Mouse (Mus musculus) cerebellum, adult 11-12 months (tissue): Measurements from ENCODE around the gene Ehd4.
A peak's percentile ranks its signal among the peaks of the same experiment; 100 is the strongest.

Experiments used
- DNase-seq: peaks from one replicate; pipeline ENCODE4 v3.0.0; 2022

Gene Ehd4

DNA sequence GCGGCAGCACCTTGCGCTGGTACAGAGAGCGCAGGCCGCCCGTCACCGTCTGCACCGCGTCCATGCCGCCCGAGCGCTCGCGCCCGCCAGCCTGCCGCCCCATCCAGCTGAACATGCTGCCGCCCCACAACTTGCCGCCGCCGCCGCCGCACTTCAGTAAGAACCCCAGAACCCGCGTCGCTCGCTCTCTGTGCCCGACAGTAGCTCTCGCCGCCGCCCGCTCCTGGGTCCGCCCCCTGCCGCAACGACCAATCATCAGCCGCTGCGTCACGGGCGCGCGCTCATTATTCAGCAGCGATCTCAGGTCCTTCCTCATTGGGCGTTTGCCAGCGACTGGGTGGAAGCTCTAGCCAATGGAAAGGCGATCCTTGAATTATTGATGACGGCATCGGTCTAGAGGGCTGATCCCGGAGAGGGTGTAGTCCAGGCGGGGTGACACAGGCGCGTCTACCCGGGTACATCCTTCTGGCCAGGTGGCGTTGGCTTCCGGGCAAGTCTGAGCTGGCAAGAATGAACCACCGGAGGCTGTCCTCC lies at the start of gene Ehd4:
Ehd4 (minus strand) TSS at position 246 of the 534 bp plus-strand sequence.
- peak; percentile 99 for DNase-seq

DNA sequence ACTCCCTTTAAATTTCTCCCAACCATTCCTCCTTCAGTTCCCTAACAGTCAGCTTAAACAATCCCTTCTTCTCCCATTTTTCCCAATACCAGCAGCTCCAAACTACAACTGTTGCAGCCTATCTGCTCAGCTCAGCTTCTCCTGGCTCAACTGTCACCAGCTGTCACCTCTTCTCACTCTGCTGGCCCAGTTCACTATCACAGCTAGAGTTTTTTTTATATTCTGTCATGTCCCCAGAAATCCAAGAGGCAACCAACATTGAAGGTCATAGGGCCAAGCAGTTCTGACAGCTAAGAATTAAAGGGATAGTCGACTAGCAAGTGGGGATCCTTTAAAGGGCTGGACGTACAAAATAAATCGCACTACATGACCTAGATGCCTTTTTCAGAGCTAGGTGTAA lies 49.3 kb upstream of the Ehd4 start:
- DNase-seq: no peak

DNA sequence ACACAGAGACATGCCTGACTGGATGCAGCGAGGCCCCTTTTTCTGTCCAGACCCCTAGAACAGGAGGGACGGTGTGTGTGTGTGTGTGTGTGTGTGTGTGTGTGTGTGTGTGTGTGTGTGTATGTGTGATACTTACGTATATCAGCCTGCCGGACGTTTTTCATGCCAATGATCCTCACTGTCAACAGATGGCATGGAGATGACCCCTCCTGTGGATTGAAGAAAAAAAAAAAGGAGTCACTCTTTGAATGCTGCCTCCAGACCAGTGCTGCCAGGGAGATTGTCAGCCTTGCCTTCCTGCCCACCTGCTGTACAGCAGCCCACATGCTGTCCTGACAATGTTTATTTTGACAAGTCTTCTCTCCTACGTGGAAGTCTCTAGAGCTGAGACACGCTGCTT lies 45.7 kb upstream of the Ehd4 start:
- peak; percentile 74 for DNase-seq

DNA sequence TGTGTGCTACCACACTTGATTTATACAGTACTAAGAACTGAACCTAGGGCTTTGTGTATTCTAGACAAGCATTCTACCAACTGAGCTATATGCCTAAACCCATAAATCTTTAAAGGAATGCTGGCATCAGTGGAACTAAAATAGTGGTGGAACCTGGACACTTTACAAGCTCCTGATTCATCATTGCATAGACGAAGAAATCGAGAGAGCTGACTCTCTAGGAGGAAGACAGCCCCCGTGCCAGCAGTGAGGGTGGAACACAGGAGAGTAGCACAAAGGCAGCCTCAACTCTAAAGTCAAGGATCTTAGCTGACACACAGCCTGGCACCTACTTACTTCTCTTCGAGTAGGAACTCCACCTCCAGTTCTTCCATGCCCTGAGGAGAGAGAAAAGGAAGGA lies 33.8 kb upstream of the Ehd4 start:
- DNase-seq: no peak

DNA sequence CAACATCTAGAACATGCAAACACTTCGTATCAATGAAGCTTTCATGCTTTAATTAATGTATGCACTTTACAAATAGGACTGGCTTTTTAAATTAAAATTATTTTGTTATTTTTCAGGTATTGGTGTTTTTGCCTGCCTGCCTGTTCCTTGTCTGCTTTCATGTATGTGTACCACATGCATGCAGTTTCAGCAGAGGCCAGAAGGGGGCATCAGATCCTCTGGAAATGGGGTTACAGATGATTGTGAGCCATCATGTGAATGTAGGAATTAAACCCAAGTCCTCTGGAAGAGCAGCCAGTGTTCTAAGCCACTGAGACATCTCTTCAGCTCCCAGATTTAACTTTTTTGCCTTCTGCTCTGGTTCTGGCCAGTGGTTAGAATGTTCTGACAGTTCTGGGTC lies 33.2 kb upstream of the Ehd4 start:
- no peak for DNase-seq

DNA sequence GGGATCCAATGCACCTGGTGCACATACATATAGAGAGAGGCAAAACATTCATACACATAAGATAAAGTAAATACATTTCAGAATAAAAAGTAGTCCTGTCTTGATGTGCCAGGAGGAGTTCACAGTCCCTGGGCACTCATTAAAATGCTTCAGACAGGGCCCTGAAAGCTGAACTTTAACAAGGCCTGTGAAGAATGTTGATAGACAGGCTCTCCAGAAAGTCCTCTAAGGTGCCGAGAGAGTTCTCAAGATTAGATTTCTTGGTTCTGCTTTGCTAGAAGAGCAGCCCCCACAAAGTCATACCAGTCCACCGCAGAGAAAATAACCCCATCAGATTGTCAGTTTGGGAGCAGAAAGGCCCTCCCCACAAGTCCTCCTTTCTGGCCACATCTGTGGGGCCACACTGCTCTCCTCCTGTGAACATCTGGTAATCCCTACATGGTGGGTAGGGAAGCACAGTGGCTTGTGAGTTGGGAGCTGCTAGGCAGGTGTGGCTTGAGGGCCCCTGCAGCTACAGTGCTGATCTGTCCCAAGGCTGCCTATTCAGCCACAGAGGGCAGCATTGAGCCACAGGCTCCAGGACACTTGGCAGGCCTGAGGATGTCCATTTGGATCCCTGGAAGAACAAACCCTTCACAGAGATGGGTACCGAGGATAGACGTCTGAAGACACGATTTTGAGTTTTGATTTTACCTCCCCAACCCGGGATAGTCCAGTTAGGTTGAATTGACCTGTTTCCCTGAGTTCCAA lies 31.3 kb upstream of the Ehd4 start:
- DNase-seq: no peak

DNA sequence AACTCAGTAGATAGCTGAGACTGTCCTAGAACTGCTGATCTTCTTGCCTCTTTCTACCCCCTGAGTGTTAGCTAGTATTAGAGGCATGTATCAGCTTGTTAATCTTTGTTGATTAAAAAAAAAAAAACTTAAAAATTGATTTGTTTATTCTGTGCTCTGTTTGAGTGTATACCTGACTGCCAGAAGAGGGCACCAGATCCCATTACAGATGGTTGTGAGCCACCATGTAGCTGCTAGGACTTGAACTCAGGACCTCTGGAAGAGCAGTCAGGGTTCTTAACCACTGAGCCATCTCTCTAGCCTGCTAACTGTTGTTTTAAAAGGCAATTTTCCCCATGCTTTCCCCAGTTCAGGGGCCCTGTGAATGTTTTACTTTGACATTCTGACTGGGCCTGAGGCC lies 24.5 kb upstream of the Ehd4 start:
- DNase-seq: no peak

DNA sequence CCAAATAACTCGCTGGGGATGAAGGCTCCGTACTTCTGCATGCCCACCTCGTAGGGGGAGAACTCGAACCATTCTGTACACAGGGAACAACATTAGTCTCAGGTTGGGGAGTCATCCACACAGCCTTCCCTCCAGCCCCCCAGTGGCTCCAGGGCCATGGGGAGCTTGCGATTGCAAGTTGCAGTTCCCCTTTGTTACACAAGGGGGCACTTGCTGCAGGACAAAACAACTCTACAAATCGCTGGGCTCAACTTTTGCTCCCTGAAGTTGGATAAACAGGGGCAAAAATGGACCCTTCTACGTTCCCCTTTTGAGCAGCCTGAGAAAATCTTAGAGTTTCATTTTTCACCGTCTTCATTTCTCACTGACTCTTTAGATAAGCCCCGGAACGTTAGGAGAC lies 19.3 kb upstream of the Ehd4 start:
- peak; percentile 20 for DNase-seq

DNA sequence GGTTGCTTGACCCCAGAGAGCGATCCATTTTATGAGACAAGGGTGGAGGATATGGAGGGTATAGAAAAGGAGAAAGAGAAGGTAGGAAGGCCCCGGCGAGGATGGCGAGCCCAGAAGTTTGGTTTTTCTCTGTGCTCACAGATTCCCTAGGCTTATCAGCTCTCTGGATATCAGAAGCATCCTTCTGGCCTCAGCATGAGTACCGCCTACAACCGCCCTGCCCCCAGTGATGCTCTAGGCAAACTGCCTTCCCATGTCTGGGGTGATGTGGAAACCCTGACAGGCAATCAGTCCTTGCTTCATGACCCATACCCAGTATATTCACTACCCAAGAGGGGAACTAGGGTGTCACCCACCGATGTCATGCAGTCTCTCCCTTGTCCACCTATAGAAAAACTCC lies 17.0 kb upstream of the Ehd4 start:
- no peak for DNase-seq

DNA sequence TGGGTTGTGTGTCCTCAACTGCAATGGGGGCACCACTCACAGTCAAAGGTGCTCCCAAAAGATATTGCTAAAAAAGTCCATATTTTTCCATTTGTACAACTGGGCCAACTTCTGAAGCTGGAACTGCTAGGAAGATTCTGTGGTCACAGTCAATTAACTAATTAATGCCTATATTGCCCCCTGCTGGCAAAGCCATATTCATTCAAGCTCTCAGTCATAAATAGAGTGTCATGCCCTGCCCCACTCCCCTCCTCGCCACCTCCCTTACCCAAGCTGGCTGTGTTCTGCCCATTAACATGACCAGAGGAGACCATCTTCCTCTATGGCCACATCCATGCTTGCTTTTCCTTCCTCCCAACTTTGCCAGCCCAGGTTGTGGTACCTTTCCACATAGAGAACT lies 16.3 kb upstream of the Ehd4 start:
- DNase-seq: no peak

DNA sequence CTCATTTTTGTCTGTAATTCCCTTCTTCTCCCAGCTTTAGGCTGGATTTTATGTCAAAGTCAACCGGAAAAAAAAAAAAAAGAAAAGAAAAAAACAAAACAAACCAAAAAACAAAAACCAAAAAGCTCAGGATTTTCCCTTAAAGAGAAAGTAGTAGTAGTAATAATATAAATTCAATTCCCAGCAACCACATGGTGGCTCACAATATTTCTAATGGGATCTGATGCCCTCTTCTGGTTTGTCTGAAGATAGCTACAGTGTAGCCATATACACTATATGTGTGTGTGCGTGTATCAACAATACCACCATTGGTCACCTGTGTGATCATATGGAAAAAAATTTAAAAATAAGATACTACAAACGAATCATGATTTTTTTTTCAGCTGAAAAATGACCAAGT lies 15.0 kb upstream of the Ehd4 start:
- DNase-seq: no peak

DNA sequence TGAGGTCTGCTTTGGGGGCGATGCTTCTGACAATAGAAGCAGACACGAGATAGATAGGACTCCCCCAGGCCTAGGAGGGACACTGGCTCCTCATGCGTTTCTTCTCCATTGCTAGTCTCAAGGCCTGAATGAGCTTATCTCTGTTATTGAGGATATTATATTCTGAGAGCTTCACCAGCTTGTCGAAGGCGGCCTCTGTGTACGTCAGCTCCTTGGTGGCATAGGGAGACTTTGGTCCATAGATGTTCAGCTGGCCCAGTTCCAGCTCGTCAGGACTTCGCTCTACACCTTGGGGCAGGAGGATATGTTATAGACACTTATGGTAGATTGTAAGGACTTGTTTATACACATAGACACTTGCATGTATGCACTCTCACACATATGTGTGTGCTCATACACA lies 13.4 kb upstream of the Ehd4 start:
- no peak for DNase-seq

DNA sequence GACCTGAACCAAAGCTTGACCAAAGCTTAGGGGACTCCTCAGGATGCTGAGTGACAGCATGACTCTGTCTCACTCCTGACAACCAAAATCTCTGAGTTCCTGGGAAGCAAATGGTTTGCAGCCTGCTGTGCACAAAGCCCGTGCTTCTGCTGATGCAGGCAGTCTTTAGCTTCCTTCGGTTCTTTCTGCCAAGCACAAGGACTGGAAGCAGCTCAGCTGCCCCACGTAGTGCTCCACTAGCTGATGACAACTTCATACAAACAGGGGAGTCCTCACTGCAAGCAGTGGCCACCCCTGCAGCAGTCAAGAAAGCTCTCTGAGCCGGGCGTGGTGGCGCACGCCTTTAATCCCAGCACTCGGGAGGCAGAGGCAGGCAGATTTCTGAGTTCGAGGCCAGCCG lies 11.1 kb upstream of the Ehd4 start:
- DNase-seq: no peak

DNA sequence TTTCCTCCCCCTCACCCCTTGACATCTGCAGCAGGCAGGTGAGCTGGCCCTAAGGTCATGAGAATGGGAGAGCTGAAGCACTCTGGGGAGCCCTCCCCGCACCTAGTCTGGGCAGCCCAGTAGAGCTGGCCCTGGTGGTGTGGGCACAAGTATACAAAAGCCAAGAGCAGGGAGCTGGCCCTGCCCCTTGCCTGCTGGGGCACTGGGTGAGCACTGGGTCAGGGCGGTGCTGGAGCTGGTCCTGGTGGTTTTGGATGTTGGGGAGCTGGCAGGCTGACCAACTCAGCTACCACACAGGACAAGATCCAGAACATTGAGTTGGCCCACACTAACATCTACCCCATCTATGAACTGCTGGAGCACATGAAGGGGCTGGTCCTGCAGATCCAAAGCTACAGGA lies 5.0 kb upstream of the Ehd4 start:
- no peak for DNase-seq

DNA sequence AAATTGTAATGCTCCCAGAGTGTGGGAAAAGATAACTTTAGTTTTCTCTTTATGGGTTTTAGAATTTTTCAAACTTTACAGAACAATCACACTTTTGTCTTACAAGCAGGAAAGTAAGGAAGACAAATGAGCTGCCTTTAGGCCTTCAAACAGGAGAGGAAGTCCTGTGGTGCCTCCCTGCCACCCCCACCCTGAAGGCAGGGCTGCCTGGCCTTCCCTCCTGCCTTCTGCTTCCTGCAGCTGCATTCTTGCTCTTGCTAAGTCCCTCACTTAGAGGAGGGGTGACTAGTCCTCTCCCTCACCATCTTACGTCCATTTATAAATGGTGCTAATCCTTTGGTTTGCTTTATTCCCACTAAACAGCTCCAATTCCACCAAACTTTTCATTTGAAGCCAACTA lies 4.4 kb upstream of the Ehd4 start:
- no peak for DNase-seq

DNA sequence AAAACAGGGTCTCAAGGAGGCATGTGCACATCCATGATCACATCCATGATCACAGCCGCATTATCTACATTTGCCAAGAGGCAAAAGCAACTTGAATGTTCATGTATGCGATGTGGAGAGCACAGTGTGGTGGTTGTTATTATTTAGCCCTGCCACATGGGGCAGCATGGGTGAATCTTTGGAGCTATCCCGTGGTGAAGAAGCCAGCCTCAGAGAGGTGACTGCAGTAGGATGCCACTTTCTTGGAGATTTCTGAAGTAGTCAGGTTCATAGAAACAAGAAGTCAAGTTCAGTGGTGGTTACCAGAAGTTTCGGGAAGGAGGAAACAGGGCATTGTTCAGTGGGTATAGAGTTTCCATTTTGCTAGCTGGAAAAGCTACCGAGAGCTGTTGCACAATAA lies 3.6 kb upstream of the Ehd4 start:
- no peak for DNase-seq

DNA sequence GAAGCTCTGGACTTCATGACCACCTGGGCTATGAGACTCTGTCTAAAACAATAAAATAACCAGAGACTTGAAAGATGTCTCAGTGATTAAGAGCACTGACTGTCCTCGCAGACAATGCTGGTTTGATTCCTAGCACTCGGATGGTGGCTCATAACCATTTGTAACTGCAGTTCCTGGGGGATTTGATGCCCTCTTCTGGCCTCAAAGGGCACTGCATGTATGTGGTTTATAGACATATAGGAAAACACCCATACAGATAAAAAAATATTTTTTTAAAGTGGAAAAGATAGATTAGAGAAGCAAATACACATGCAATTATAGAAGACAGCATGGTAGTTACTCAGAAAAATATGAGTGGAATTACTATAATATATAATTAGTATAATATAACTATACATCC lies 3.2 kb upstream of the Ehd4 start:
- DNase-seq: no peak

DNA sequence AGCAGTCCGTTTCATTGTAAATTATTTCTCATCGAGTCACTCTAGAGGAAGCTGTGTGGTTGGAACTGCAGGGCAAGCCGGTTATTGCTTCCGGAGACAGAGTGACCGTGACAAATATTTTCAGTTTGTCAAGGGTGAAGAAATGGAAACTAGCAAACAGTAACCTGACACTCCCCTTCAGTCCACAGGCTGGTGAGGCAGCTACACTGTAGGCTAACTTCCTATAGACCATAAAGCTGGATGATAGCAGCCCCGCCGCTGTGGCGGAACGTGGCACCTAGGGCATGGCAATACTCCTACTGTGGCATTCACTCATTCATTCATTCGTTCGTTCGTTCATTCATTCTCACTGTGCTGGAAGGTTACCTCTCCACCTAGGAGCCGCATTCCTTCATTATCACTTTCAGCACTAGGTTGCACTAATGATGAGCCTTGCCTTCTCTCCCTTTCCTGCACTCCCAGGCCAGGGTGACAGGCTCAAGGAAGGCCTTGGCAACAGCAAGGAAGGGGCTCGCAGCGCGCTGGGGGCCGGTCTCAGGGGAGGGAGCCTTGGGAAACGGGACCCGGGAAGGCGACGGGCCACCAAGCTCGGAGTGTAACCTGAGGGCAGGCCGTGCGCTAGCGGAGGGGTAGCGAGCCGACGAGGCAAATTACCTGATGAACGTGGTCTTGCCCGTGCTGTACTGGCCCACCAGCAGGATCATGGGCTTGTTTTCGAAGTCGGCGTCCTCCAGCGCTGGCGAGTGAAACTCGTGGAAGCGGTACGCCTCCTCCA lies 633 bp downstream of the Ehd4 start:
- DNase-seq: no peak

DNA sequence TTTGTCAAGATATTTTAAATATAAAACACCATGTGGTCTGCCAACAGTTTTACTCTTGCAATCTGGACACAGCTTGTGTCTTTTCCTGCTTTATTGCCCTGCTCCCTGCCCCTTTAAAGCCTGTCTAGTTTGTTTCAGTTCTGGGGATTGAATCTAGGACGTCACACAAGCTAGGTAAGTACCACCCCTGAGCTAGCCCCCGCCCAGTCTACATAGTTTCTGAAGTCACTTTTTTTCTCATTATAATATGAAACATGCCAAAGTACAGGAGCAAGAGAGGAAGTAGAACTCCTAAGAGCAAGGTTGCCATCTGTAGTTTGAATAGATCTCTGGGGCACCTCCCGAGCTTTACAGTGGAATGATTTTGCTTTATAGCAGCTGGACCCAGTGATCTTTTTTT lies 3.8 kb downstream of the Ehd4 start:
- no peak for DNase-seq

DNA sequence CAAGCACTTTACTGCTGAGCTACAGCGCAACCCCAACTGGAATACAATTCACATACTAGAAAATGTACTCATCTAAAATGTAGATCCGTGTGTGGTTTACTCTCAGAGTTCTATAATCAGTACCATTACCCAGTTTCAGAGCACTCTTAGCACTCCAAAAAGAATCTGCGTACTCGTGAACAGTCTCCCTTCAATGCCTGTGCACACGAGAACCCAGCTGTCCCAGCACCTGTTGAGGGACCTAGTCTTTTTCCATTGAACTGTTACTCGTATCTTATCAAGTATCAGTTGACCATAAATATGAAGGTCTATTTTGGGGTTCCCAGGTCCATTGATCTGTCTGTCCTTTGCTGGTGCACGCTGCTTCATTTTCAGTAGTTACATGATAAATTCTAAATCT lies 4.8 kb downstream of the Ehd4 start:
- DNase-seq: no peak

DNA sequence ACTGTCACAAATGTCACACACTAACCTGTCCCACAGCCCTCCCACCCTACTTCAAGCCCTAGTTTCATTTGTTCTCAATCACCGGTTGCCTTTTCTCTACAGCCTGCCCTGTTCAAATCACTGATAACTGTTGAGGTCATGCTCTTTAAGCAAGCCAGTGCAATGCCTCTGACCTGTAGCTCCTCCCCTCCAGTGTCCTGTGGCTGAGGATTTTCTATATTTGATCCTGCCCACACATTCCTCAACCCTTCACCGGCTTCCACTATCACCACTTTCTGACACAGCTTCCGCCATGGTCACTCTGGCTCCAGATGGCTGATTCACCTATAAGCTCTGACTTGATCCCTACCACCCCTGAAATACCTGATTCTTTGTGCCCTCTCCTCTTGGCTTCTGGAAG lies 6.4 kb downstream of the Ehd4 start:
- DNase-seq: no peak

DNA sequence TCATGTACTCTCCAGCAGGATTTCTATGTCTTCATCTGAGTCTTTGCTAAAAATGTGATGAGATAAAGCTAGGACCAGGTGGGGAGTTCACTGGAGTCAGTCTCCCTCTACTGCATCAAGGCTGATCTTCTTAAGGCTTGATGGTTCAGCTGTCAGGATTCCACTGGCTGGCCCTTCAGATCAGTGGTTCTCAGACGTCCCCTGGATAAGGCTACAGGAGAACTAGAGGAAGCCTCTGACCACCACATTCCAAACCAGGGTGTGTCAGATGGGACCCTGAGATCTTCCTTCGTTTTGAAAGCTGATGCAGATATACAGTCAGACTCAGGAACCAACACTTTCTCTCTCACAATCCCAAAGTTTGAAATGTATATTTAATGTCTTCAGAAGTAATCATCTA lies 7.0 kb downstream of the Ehd4 start:
- DNase-seq: no peak

DNA sequence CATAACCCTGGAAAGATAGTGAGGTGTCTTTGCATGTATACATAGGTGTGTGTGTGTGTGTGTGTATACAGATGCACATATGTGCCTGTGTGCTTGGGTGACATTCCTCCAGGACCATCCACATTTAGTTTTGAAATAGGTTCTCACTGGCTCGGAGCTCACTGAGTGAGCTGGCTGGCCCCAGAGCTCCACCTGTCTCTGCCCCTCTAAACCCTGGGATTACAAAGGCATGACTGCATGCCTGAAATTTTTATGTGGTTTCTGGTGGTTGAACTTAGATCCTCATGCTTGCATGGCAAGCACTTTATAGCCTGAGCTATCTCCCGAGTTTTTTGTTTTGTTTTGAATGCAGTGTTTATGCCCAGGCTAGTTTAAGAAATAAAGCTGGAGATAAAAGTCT lies 7.9 kb downstream of the Ehd4 start:
- no peak for DNase-seq

DNA sequence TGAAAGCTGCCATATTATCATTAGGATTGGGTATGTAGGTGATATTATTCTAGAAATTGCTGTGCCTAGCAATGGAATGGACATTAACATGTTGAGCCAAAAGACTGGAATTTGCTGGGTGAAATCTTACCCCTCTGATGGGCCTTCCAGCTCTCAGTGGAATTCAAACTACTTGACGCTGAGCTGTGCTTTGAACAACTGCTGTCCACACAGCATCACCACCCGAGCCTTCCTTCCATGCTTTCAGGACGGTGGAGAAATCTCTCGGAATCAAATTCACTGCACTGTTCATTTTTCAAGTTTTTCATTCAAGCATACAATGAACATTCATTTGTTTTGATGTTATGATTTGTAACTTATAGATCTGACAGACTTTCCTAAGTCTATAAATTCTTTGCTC lies 10.0 kb downstream of the Ehd4 start:
- no peak for DNase-seq

DNA sequence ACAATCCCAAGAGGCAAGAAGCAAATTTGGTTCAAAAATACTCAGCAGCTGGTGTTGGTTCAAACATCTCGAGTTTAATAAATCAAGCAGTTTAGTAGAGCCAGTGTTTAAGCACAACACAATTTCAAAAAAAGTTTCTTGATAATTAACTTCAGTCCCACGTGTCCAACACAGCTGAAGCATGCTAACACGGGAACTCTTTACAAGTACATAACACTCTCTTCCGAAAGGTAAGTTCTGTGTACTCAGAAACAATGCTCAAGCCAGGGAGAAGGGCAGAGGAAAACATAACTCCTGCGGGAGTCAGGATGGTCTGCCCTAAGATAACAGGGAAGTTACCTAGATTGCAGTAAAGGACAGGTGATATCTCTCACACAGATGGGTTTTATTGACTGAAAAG lies 12.1 kb downstream of the Ehd4 start:
- no peak for DNase-seq
